Mouse (Mus musculus): ENCODE measurements around the gene Frem2. TPM values are rescaled to one million over a fixed set of nuclear protein-coding genes. Genes with fewer than 3 reads are reported as not detected.
A peak's percentile ranks its signal among the peaks of the same experiment; 100 is the strongest.

Frem2 gene
- total RNA-seq (2021), result 1 to 10 TPM in 1 of 2 experiments, under 1 TPM in 1; 0.66 to 1.3 TPM
- long read RNA-seq, experiment 1, result 0 reads
- long read RNA-seq, experiment 2, partial matches to known transcripts, result 0 of 1 reads
- long read RNA-seq, experiment 2, other reads (novel, unspliced or antisense), result 1 of 1 reads

DNA sequence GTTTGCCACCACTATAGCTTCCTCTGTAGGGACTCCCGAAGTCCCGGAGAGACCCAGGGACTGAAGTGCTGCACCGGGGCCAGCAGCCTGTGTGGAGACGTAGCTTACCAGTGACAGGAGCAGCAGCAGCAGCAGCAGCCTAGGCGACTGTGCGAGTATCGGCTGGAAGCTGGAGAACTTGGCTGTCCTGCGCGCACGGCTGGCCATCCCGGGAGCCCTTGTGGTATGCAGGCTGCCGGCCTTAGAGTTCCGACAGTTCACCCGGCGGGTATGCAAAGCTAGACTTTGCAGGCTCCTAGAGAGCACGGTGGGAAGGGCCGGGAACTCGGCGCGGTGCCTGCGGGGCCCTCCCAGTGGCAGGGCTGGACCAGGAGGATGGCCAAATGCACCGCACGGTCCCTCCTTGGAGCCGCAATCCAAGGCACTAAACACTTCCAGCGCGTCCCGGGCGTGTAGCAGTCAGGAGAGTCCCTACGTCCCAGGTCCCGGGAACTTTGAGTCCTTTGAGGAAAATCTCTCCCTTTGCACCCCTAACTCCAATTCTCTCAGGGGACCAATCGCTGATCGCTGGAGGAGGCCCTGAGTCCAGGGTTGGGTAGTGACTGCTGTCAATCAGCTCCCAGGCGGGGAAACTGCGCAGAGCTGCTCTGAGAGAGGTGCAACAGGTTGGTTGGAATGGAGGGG is at the start of gene Frem2:
Frem2 (minus strand) TSS at position 478 of the 684 bp plus-strand sequence.
- peak; percentile 46 for DNase-seq (ENCODE audit: low spot score)

DNA sequence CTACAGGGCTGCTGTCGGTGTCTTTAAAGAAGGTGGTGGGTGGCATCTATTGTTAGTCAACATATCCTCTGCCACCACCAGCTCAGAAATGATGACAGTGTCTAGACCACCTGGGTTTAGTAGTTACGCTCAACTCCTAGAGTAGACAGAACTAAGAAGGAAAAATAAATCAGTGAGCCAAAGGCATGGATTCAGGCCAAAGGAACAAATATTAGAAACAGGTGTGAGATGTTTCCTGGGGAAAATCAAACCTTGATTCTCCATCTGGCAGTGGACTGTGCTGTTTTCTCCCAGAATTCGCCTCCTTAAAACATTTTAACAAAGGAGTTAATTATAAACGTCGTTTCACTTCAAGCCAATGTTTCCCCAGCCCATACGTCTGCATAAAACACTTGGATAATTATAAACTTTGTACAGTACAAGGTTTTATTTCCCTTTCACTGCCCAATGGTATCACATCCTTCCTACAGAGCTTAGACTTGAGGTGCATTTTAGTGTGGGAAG is 48.9 kb upstream of the Frem2 start:
- no peak for DNase-seq (ENCODE audit: low spot score)

DNA sequence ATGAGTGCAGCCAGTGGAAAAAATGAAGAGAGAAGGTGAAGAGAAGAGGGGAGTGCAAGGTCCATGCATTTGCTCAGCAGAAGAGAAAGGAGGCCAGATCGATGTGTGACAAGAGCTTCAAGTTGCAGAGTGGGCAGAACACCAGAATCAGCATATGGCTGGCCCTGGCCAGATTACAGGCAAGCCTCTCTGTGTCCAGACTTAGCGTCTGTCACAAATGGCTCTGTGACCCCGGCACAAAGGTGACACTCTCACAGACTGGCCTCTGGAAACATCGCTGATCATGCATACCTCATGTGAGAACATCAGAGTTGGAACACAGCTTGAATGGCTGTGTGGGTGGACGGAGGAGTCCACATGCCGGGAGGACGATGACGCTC is 46.0 kb upstream of the Frem2 start:
- DNase-seq (ENCODE audit: low spot score), result peak; percentile 9

DNA sequence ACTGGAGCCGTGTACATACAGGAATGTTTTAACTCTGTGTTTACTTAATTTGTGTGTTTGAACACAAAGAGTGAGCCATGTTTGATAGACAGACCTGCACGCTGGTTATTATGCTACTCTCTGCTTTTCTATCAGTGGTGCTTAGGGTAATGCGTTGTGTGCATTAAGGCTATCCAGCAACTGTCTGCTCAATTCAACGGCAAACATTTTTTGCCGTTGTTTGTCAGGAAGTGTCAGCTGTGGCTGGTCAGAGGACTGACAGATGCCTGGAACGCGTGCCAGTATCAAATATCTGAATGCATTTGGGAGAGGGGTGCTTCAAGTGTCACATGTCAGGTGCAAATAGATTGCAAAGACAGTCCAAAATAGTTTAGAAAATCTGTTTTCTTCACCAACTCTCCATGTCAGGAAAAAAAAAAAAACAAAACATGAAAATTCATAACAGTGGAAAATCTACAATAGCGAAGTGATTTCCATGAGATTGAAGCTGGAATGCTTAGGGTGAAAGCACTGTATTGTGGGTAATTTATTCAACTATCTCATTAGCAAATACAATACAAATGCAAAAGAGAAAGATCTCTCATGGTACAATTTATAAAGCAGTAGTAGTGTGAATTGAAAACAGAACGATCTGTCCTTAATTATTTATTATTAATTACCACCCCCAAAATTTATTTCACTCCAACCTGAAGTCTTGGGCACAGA is 45.4 kb upstream of the Frem2 start:
- no peak for DNase-seq (ENCODE audit: low spot score)

DNA sequence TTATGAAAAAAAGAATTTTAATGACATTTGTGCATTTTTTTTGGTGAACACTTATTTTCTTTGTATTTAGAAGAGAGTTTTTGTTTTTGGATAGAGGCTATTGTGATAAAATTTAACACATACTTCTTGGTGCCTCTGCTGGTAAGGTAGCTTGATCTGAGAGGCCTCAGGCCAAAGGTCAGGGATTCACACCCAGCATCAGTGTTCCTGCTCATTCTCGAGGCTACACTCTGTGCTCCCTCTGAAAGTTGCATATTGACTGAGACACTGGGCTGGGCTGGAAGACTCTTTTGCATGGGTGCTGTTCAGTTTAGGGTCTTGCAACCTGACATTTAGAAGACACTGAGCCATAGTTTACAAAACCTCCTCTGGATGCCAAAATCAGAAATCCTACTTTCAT is 44.8 kb upstream of the Frem2 start:
- no peak for DNase-seq (ENCODE audit: low spot score)

DNA sequence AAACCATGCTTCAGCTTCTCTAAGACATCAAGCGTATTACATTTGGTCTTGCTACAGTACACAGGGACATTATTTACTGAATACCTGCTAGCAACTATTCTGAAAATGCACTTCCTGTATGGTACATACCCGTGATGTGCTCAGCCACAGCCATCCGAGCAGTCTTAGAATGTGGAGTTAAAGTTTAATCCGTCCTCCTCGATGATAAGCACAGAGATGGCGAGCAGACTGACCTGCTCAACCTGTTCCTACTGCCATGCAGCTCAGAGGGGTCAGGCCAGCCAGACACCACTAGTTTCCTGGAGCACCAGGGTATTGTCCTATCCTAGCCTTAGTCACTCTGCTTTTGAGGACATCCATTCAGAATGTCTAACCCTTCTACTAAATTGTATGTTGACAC is 30.6 kb upstream of the Frem2 start:
- no peak for DNase-seq (ENCODE audit: low spot score)

DNA sequence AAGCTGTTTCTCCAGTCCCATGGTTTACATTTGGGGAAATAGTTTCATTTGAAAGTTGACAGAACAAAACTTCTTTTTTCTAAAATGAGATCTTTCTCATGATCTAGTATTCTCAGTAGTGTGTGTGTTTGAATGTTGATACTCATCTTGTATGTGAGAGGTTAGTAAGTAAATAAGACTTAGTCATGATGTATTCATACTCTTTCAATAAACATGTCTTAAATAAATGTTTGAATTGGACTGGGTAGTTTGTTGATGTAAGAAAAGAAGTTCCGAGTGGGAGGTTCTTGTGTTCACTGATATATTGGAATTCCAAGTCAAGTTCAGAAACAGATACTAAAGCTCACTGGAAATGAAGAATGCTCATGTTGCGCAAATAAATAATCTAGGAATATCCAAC is 25.1 kb upstream of the Frem2 start:
- DNase-seq (ENCODE audit: low spot score), result no peak

DNA sequence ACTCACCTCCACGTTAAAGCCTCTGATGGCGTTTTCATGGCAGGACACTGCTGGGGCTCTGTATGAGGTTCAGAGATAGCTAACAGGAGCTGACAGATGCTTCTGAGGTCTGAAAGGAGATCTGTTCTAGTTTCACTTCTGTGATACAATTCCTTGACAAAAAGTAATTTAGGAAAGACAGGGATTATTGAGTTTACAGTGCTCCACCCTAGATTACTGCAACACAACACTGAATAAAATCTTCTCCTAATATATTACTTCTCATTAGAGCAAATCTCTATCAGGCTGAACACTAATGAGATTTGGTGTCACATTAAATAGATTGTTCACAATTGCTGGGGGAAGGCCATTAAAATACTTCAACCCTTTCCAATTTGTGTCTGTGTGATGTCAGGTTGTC is 23.7 kb upstream of the Frem2 start:
- DNase-seq (ENCODE audit: low spot score), result no peak

DNA sequence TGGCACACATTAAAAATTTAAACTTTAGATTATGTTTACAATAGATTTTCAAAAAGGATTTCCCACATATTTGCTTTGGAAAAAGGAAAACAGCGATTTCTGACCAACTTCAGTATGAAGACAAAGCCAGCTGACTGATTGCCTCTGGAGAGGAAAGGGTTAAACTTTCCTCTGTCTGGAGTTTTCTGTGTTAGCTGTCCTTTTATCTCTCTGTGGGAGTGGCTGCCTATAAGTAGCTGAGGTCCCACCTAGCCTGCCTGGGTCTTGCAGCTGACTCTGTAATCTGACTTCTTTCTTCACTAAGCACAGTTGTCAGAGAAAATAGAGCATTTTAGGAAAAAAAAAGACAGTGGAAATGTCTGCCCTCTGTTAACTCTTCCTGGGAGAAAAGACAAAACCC is 17.1 kb upstream of the Frem2 start:
- no peak for DNase-seq (ENCODE audit: low spot score)

DNA sequence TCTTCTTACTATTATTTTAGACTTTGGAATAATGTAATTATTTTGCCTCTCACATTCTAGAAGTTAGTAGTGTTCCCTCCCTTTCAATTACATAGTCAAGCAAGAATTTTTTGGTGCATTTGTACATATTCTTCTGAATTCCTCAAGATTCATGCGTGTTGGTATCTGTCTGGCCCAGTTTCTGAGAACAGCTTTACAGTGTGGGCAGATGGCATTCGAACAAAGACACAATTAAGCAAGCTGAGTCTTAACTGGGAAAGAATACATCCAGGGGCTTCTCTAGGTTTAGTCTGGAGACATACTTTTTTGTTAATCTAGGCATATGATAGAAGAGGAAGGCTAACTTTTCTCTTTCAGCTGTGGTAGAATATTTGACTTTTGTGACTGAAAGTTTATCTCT is 12.6 kb upstream of the Frem2 start:
- DNase-seq (ENCODE audit: low spot score), result no peak

DNA sequence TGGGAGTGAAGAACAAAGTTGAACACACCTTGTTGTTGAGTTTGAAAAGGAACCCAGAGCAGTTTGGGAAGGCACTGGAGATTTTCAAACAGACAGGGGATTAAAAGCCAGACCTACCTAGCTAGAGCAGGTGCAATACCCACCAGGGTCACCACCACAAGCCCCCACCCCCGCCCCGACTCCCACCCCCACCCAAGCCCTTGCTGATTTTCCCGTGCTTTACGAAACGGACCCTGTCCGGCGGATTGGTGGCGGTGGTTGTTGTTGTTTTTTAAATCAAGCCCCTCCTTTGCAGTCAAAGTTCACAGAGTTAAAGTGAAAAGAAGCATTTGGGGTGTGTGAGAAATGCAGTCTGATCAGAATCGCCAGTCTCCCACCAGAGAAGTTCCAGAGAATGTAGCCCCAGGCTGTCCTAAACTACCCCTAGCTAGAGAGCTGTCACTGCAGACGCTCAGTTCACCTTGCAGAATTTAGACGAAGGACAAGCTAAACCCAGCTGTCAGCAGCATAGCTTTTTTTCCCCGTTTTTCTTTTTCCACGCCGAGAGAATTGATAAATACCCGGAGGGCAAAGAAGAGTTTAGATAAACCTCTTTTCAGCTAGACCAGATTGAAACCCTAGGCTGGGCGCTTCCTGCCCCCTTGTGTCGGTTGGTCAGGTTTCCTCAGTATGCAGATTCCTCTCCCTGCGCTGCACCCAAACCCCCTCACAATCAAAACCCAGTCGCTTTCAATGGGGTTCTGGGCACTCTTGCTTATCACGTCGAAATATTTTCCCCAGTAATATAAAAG is 784 bp upstream of the Frem2 start:
- peak; percentile 27 for DNase-seq (ENCODE audit: low spot score)

DNA sequence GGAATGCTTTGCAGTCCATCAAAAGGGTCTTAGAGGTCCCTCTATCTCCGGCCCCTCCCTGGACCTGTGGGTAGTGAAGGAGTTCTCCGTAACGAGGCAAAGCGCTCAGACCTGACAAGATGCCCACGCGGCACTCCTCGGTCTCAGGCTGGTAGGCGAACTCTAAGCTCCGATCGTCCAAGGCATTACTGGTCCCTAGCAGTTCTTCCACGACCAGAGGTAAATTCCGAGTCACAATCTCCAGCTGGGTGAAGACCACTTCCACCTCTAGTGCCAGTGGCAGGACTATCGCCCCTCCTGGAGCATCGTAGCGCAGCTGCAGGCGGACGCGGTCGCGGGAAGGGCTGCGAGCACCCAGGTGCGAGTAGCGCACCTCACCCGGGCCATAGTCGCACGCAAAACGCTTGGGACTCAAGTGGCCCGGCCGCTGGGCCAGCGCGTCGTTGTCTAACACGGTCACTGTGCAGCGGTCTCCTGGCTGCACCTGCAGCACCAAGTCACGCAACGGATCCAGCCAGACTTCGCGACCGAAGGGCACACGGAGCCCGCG is 752 bp downstream of the Frem2 start:
- no peak for DNase-seq (ENCODE audit: low spot score)

DNA sequence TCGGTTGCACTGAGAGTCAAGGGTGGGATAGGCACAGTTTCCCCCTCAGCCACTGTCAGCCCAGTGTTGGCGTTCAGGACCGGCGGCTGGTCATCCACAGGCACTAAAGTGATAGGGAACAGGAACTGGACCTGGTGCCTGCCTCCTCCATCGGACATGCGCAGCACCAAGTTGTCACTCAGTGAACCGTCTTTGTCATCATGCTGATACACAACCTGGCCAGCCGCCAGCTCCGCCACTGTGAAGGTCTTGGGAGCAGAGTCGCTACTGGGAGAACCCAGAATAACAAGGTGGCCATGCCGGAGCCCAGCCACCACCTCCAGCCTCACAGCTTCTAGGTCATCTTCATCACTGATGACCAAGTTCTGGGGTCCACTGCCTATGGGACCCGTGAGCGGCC is 1.8 kb downstream of the Frem2 start:
- DNase-seq (ENCODE audit: low spot score), result no peak

DNA sequence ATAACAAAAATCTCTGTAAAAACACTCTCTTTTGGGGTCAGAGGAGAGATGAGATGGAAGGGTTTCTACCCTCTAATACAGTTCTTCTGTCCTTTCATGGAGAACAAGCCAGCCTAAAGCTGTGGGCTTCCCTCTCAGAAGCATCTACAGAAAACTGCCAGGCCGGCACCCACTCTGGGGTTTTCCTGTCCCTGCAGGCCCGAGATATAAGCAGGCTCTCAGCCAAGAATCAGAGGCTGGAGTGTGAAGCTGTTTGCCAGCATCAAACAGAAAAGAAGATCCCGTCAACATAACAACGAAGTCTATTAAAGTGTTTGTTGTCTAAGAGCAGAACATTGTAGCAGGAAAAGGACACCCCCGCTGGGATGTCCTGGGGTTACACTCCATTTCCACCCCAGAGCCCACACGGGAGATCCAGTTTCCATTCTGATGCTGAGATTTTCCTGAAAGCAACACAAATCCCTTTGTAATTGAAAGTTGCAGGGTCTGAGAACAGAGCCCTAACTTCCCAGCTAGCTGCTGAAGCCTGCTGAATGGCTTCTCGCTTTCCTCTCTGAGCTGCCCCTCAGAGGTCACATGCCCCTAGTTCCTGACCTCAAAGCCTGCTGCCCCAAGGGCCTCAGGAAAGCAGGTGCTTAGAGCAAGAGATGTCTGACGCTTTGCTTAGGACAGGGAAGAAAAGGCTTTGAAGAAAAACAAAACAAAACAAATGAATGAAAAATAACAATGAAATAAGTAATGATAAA is 7.0 kb downstream of the Frem2 start:
- DNase-seq (ENCODE audit: low spot score), result no peak

DNA sequence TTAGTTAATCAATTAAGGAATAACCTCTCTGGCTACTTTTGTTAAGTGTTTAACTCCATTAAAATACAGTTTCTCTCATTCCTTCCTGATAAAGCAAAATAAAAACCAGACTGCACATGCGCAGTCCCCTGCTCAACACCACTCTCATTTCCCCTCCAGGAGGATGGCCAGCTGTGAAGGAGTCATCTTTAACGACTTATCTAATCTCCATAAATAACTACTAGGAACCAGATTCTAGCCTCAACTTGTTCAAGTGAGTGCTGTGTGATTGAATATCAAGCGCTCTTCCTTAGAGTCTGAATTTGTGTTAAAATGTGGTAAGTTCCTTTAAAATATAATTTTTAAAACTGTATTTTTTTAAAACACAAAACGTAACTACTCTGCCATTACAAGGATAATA is 7.7 kb downstream of the Frem2 start:
- no peak for DNase-seq (ENCODE audit: low spot score)

DNA sequence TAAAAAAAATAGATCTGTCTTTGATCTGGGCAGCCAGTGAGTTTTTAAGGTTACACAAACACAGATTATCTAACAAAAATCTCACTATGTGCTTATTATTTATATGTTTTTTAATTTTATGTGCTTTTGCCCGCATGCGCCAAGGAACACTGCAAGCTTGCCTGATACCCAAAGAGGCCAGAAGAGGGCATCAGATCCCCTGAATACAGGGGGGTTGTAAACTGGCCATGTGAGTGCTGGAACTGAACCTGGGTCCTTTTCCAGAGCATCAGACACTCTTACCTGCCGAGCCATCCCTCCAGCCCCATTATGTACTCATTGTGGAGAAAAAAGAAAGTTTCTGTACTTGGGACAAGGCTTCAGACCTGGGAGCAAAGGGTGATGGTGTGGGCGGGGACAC is 8.3 kb downstream of the Frem2 start:
- DNase-seq (ENCODE audit: low spot score), result no peak

DNA sequence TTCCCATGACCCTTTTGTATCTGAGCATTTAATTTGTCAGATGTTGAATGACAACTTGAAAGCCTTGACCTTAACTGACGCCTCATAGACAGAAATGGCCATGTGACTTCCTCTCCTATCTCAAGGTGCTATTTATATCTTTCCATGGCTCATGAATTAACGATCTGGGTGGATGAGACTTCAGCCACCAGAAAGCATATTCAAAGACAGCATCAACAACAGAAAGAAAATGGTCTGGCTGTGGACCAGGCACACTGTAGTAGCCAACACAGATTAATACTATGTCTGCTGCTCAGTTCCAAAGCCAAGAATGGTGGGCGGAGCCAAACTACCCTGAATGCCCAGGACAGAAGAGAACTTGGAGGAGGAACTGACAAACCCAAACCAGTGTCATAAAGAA is 21.2 kb downstream of the Frem2 start:
- no peak for DNase-seq (ENCODE audit: low spot score)

DNA sequence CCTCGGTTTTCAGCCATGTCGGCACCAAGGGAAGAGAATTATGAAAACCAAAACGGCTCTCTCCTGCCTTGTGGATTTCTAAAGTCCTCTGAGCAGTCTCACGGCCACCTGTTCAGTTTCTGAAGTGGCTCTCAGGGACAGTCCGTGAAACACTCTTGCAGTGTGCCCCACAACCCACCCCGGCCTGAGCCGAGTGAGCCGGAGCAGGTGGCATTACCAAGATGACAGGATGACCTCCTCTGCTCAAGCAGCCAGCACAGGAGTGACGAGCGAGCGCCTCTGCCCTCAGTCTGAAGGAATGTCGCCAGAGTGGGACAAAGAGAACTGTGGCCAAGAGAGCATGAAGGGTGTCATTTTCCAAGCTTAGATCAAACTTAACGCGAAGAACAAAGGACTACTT is 26.0 kb downstream of the Frem2 start:
- DNase-seq (ENCODE audit: low spot score), result peak; percentile 9

DNA sequence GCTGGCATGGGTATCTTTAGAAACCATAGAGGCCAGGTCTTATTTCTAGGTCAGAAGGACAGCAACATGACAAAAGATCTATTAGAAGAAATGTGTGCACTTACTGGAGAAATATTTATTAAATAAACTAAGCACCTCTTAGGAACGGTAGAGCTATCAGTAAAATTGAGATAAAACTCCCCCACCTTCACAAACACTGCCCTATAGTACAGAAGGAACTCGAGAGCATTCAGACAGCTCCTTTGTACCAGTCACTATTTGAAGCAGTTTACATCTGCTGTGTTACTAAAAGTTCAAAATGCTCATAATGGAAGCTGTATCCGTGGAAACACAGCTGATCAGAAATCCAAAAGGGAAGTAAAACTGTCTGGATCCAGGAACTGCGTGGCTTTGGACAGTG is 26.5 kb downstream of the Frem2 start:
- no peak for DNase-seq (ENCODE audit: low spot score)

DNA sequence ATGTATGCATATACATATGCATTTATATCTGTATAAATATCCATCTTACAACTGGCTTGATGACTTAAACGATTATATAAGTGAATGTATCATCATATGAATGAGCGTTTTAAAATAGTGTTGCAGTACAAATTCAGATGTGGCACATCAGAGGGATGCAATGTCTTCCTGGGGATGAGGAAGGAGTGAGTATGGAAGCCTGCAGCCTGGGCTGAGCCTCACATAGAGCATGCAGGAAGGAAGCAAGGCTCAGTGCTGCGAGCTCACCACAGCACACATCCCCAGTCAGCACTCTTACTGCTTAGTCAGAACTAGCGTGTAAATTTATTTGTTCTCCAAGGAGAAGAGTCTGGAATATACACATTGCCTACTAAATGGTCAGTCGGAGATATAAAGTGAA is 27.2 kb downstream of the Frem2 start:
- DNase-seq (ENCODE audit: low spot score), result no peak

DNA sequence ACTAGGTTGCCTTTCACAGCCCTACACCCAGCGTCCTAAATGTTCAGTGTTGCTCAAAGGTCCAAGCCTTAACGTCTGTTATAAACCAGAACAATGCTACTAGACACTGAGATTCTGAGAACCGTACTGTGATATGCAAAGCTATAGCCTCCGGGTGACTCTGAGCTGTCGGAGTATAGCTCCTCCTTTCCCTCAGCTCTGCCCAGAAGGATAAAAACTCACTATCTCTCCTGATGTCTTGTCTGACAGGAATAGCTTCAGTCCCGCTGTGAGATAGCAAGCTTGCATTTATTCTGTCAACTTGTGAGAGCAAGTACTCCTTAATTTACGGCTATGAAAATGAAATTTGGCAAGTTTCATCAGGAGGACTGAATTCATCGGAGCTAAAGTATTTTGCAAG is 33.9 kb downstream of the Frem2 start:
- no peak for DNase-seq (ENCODE audit: low spot score)

All from gastrocnemius, adult 18-20 months (tissue).